Mouse (Mus musculus): ENCODE data around the gene Rplp0. TPM values are rescaled to one million over a fixed set of nuclear protein-coding genes. Genes with fewer than 3 reads are reported as not detected.

Gene Rplp0
- polyA plus RNA-seq, 2 experiments = 2,068 to 3,411 TPM

GRCm38 (mm10) chr5:115547421-115547820, 11.8 kb upstream of the Rplp0 start:
- H3K9ac ChIP-seq (ENCODE audit: low read depth, low read length, severe bottlenecking) = no peak overlapping the region
- peaks cover 81% of the 10 kb centered on the region for H3K36me3 ChIP-seq (ENCODE audit: control insufficient read depth, insufficient read depth, low read length)
- H3K4me2 ChIP-seq (replicated peaks; ENCODE audit: low read depth, low read length, severe bottlenecking) = no peak overlapping the region
- H3K27ac ChIP-seq (replicated peaks; ENCODE audit: low read depth, low read length) = no peak overlapping the region
- no peaks in the 10 kb centered on the region for H3K9me3 ChIP-seq (ENCODE audit: control insufficient read depth, low read length)
- no peaks in the 10 kb centered on the region for H3K27me3 ChIP-seq (ENCODE audit: control insufficient read depth, insufficient read depth, low read length)
- 78% methylated on average over 7 of the region's 7 CpGs for WGBS
- DNase-seq (ENCODE audit: low spot score) = no peak
- TF ChIP-seq POLR2A (IDR thresholded peaks at IDR 0.05; ENCODE audit: borderline replicate concordance, extremely low read depth, insufficient read depth, insufficient read length) = no peak
- H3K4me1 ChIP-seq (ENCODE audit: control insufficient read depth, insufficient read depth, low read length) = peaks cover 24% of the 10 kb centered on the region
- ATAC-seq (ENCODE audit: low FRiP score, low read depth) = no peak
- no peak overlapping the region for H3K4me3 ChIP-seq (replicated peaks; ENCODE audit: low read length)

GRCm38 (mm10) chr5:115548501-115549285, 10.6 kb upstream of the Rplp0 start:
- H3K4me1 ChIP-seq (ENCODE audit: control insufficient read depth, insufficient read depth, low read length) = peaks cover 11% of the 10 kb centered on the region
- no peak overlapping the region for H3K9ac ChIP-seq (ENCODE audit: low read depth, low read length, severe bottlenecking)
- ATAC-seq (ENCODE audit: low FRiP score, low read depth) (no peak), DNase-seq (ENCODE audit: low spot score) (no peak)
- no peak overlapping the region for H3K4me3 ChIP-seq (replicated peaks; ENCODE audit: low read length)
- H3K4me2 ChIP-seq (replicated peaks; ENCODE audit: low read depth, low read length, severe bottlenecking) = no peak overlapping the region
- 94% methylated on average over 16 of the region's 18 CpGs for WGBS
- no peaks in the 10 kb centered on the region for H3K27me3 ChIP-seq (ENCODE audit: control insufficient read depth, insufficient read depth, low read length)
- H3K36me3 ChIP-seq (ENCODE audit: control insufficient read depth, insufficient read depth, low read length) = peaks cover 94% of the 10 kb centered on the region
- H3K27ac ChIP-seq (replicated peaks; ENCODE audit: low read depth, low read length) = no peak overlapping the region
- no peaks in the 10 kb centered on the region for H3K9me3 ChIP-seq (ENCODE audit: control insufficient read depth, low read length)
- no peak for TF ChIP-seq POLR2A (IDR thresholded peaks at IDR 0.05; ENCODE audit: borderline replicate concordance, extremely low read depth, insufficient read depth, insufficient read length)

GRCm38 (mm10) chr5:115550482-115551005, 8.7 kb upstream of the Rplp0 start:
- ATAC-seq (ENCODE audit: low FRiP score, low read depth) = no peak
- no peak overlapping the region for H3K9ac ChIP-seq (ENCODE audit: low read depth, low read length, severe bottlenecking)

GRCm38 (mm10) chr5:115551386-115551785, 7.9 kb upstream of the Rplp0 start:
- ATAC-seq (ENCODE audit: low FRiP score, low read depth) (no peak), DNase-seq (ENCODE audit: low spot score) (no peak)
- whole genome bisulfite sequencing = 85% methylated on average over 12 of the region's 12 CpGs
- H3K27ac ChIP-seq (replicated peaks; ENCODE audit: low read depth, low read length) = no peak overlapping the region
- peaks cover 93% of the 10 kb centered on the region for H3K36me3 ChIP-seq (ENCODE audit: control insufficient read depth, insufficient read depth, low read length)
- H3K4me3 ChIP-seq (replicated peaks; ENCODE audit: low read length) = no peak overlapping the region
- H3K4me1 ChIP-seq (ENCODE audit: control insufficient read depth, insufficient read depth, low read length) = no peaks in the 10 kb centered on the region
- no peak overlapping the region for H3K9ac ChIP-seq (ENCODE audit: low read depth, low read length, severe bottlenecking)
- no peaks in the 10 kb centered on the region for H3K9me3 ChIP-seq (ENCODE audit: control insufficient read depth, low read length)
- H3K27me3 ChIP-seq (ENCODE audit: control insufficient read depth, insufficient read depth, low read length) = no peaks in the 10 kb centered on the region
- no peak for TF ChIP-seq POLR2A (IDR thresholded peaks at IDR 0.05; ENCODE audit: borderline replicate concordance, extremely low read depth, insufficient read depth, insufficient read length)
- no peak overlapping the region for H3K4me2 ChIP-seq (replicated peaks; ENCODE audit: low read depth, low read length, severe bottlenecking)

More at GRCm38 (mm10) chr5:115550482-115551005, 8.7 kb upstream of the Rplp0 start:
- 82% methylated on average over 9 of the region's 11 CpGs for WGBS
- Histone ChIP-seq H3K27me3 (ENCODE audit: control insufficient read depth, insufficient read depth, low read length) (no peaks in the 10 kb centered on the region), H3K4me3 (replicated peaks; ENCODE audit: low read length) (no peak overlapping the region), H3K4me1 (ENCODE audit: control insufficient read depth, insufficient read depth, low read length) (no peaks in the 10 kb centered on the region), H3K36me3 (ENCODE audit: control insufficient read depth, insufficient read depth, low read length) (peaks cover 99% of the 10 kb centered on the region), H3K4me2 (replicated peaks; ENCODE audit: low read depth, low read length, severe bottlenecking) (no peak overlapping the region), H3K27ac (replicated peaks; ENCODE audit: low read depth, low read length) (no peak overlapping the region), H3K9me3 (ENCODE audit: control insufficient read depth, low read length) (no peaks in the 10 kb centered on the region)
- TF ChIP-seq POLR2A (IDR thresholded peaks at IDR 0.05; ENCODE audit: borderline replicate concordance, extremely low read depth, insufficient read depth, insufficient read length) = no peak
- DNase-seq (ENCODE audit: low spot score) = no peak

- ATAC-seq (ENCODE audit: low FRiP score, low read depth) = no peak
- H3K9ac ChIP-seq (ENCODE audit: low read depth, low read length, severe bottlenecking) = no peak overlapping the region
Measured at GRCm38 (mm10) chr5:115551799-115552198, 7.5 kb upstream of the Rplp0 start.

More at GRCm38 (mm10) chr5:115551799-115552198, 7.5 kb upstream of the Rplp0 start:
- H3K4me1 ChIP-seq (ENCODE audit: control insufficient read depth, insufficient read depth, low read length) = no peaks in the 10 kb centered on the region
- peaks cover 89% of the 10 kb centered on the region for H3K36me3 ChIP-seq (ENCODE audit: control insufficient read depth, insufficient read depth, low read length)
- no peak for TF ChIP-seq POLR2A (IDR thresholded peaks at IDR 0.05; ENCODE audit: borderline replicate concordance, extremely low read depth, insufficient read depth, insufficient read length)
- no peaks in the 10 kb centered on the region for H3K27me3 ChIP-seq (ENCODE audit: control insufficient read depth, insufficient read depth, low read length)
- H3K9me3 ChIP-seq (ENCODE audit: control insufficient read depth, low read length) = no peaks in the 10 kb centered on the region
- no peak for DNase-seq (ENCODE audit: low spot score)
- H3K27ac ChIP-seq (replicated peaks; ENCODE audit: low read depth, low read length) = no peak overlapping the region
- no peak overlapping the region for H3K4me3 ChIP-seq (replicated peaks; ENCODE audit: low read length)
- 88% methylated on average over 13 of the region's 13 CpGs for WGBS
- no peak overlapping the region for H3K4me2 ChIP-seq (replicated peaks; ENCODE audit: low read depth, low read length, severe bottlenecking)

Data from limb, embryonic 14.5 days (tissue).